Mouse (Mus musculus): ENCODE measurements around the gene Chil1. TPM values are rescaled to one million over a fixed set of nuclear protein-coding genes. Genes with fewer than 3 reads are reported as not detected.

Gene Chil1
- polyA plus RNA-seq, 1 experiment from 2014 or later: 2.0 TPM

GRCm38 (mm10) chr1:134224649-134225227 is 42.8 kb downstream of the Chil1 start:
- WGBS: 92% methylated on average over 12 of the region's 12 CpGs
- no peaks in the 10 kb centered on the region for H3K36me3 ChIP-seq
- no peaks in the 10 kb centered on the region; the same call in 1 of the 2 replicates for H3K4me1 ChIP-seq
- H3K4me2 ChIP-seq: no peak overlapping the region
- H3K9ac ChIP-seq (replicated peaks): no peak overlapping the region
- H3K27ac ChIP-seq (replicated peaks): no peak overlapping the region
- ATAC-seq (ENCODE audit: low FRiP score): no peak
- no peak overlapping the region for H3K4me3 ChIP-seq (replicated peaks)
- no peaks in the 10 kb centered on the region for H3K9me3 ChIP-seq (replicated peaks)
- no peaks in the 10 kb centered on the region for H3K27me3 ChIP-seq (replicated peaks)

DNA sequence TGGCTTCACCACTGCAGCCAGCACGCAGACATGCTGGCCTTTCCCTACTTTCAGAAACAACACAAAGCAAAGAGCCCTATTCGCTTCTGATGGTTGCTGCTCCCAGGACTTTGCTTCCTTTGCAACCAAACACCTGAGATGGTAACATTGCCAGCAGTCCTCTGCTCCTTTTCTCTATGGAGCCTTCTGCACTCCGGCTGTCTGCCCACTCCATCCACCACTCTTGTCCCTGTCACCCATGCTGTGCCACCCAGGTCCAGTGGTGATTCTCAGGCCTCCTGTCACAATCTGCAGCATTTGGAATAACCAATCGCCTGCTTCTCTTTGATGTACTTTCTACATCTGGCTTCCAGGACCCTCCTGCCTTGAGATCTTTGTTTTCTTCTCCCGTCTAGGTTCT is 43.4 kb downstream of the Chil1 start:
- no peaks in the 10 kb centered on the region for H3K27me3 ChIP-seq (replicated peaks)
- H3K9ac ChIP-seq (replicated peaks): no peak overlapping the region
- ATAC-seq (ENCODE audit: low FRiP score): no peak
- no peaks in the 10 kb centered on the region for H3K36me3 ChIP-seq
- H3K9me3 ChIP-seq (replicated peaks): no peaks in the 10 kb centered on the region
- H3K4me1 ChIP-seq: peaks cover 5% of the 10 kb centered on the region
- 92% methylated on average over 5 of the region's 5 CpGs for WGBS
- no peak overlapping the region for H3K27ac ChIP-seq (replicated peaks)
- H3K4me3 ChIP-seq (replicated peaks): no peak overlapping the region
- H3K4me2 ChIP-seq: no peak overlapping the region

DNA sequence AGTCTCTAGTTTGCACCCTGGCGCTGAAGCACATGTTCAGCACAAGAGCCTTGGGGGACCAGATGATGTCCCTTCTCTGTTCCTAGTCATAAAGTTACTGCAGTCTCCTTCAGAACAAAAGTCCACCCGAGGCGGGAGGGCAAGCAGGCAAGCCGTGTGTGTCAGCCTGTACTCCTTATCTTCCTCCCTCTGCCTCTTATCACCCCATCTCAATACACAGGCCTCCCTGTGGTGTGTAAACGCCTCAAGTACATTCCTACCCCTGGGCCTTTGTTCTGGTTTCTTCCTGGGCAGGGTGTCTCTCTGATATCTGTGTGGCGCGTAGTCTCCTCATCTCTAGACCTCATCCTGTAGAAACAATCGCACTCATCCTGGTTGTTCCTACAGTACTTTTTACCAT is 44.8 kb downstream of the Chil1 start:
- 80% methylated on average over 8 of the region's 8 CpGs for WGBS

GRCm38 (mm10) chr1:134229806-134230575 is 48.0 kb downstream of the Chil1 start:
- no peak for ATAC-seq (ENCODE audit: low FRiP score)
- no peaks in the 10 kb centered on the region for H3K36me3 ChIP-seq
- no peak overlapping the region for H3K27ac ChIP-seq (replicated peaks)
- peaks cover 50% of the 10 kb centered on the region for H3K4me1 ChIP-seq
- no peak overlapping the region for H3K9ac ChIP-seq (replicated peaks)
- no peaks in the 10 kb centered on the region for H3K9me3 ChIP-seq (replicated peaks)
- 74% methylated on average over 5 of the region's 5 CpGs for WGBS
- H3K4me3 ChIP-seq (replicated peaks): no peak overlapping the region
- no peak overlapping the region for H3K4me2 ChIP-seq
- peaks cover 5% of the 10 kb centered on the region; the same call in 1 of the 2 replicates for H3K27me3 ChIP-seq (replicated peaks)

More for the DNA sequence above, 44.8 kb downstream of the Chil1 start:
- H3K27ac ChIP-seq (replicated peaks): no peak overlapping the region
- no peak overlapping the region for H3K4me3 ChIP-seq (replicated peaks)
- no peak overlapping the region for H3K4me2 ChIP-seq
- H3K4me1 ChIP-seq: peaks cover 18% of the 10 kb centered on the region
- no peaks in the 10 kb centered on the region for H3K9me3 ChIP-seq (replicated peaks)
- no peak for ATAC-seq (ENCODE audit: low FRiP score)
- no peaks in the 10 kb centered on the region for H3K27me3 ChIP-seq (replicated peaks)
- H3K36me3 ChIP-seq: no peaks in the 10 kb centered on the region
- H3K9ac ChIP-seq (replicated peaks): no peak overlapping the region

- Histone ChIP-seq H3K4me3 (replicated peaks) (no peak overlapping the region), H3K36me3 (no peaks in the 10 kb centered on the region), H3K4me2 (0 out of 2 replicates have a peak overlapping the region, but pooled peaks have one; percentile 13), H3K4me1 (peaks cover 58% of the 10 kb centered on the region), H3K27ac (replicated peaks) (no peak overlapping the region), H3K9ac (replicated peaks) (no peak overlapping the region), H3K9me3 (replicated peaks) (no peaks in the 10 kb centered on the region), H3K27me3 (replicated peaks) (peaks cover 5% of the 10 kb centered on the region; the same call in 1 of the 2 replicates)
- ATAC-seq (ENCODE audit: low FRiP score): no peak
- 85% methylated on average over 10 of the region's 10 CpGs for WGBS
These were observed 48.8 kb downstream of the Chil1 start for GRCm38 (mm10) chr1:134230638-134231228.

GRCm38 (mm10) chr1:134231270-134231669 is 49.3 kb downstream of the Chil1 start:
- 75% methylated on average over 3 of the region's 3 CpGs for WGBS
- no peak for ATAC-seq (ENCODE audit: low FRiP score)
- peaks cover 63% of the 10 kb centered on the region for H3K4me1 ChIP-seq
- no peaks in the 10 kb centered on the region for H3K9me3 ChIP-seq (replicated peaks)
- H3K9ac ChIP-seq (replicated peaks): no peak overlapping the region
- no peaks in the 10 kb centered on the region for H3K36me3 ChIP-seq
- H3K27ac ChIP-seq (replicated peaks): no peak overlapping the region
- 0 out of 2 replicates have a peak overlapping the region, but pooled peaks have one; percentile 13 for H3K4me2 ChIP-seq
- H3K4me3 ChIP-seq (replicated peaks): no peak overlapping the region
- peaks cover 7% of the 10 kb centered on the region; the same call in 1 of the 2 replicates for H3K27me3 ChIP-seq (replicated peaks)

GRCm38 (mm10) chr1:134231681-134232080 is 49.7 kb downstream of the Chil1 start:
- 78% methylated on average over 3 of the region's 3 CpGs for WGBS
- no peak for ATAC-seq (ENCODE audit: low FRiP score)
- Histone ChIP-seq H3K27me3 (replicated peaks) (peaks cover 11% of the 10 kb centered on the region; the same call in 1 of the 2 replicates), H3K4me2 (0 out of 2 replicates have a peak overlapping the region, but pooled peaks have one; percentile 93), H3K9ac (replicated peaks) (no peak overlapping the region), H3K4me3 (replicated peaks) (no peak overlapping the region), H3K36me3 (no peaks in the 10 kb centered on the region), H3K27ac (replicated peaks) (no peak overlapping the region), H3K9me3 (replicated peaks) (no peaks in the 10 kb centered on the region), H3K4me1 (peaks cover 66% of the 10 kb centered on the region)

GRCm38 (mm10) chr1:134232326-134232725 is 50.4 kb downstream of the Chil1 start:
- no peaks in the 10 kb centered on the region for H3K36me3 ChIP-seq
- ATAC-seq (ENCODE audit: low FRiP score): no peak
- H3K4me3 ChIP-seq (replicated peaks): peak overlapping the region; percentile 58; the same call in 1 of the 2 replicates
- H3K9me3 ChIP-seq (replicated peaks): no peaks in the 10 kb centered on the region
- peaks cover 66% of the 10 kb centered on the region for H3K4me1 ChIP-seq
- H3K27me3 ChIP-seq (replicated peaks): peaks cover 11% of the 10 kb centered on the region
- WGBS: 58% methylated on average over 8 of the region's 8 CpGs
- H3K9ac ChIP-seq (replicated peaks): no peak overlapping the region; the same call in 1 of the 2 replicates
- peak overlapping the region; percentile 93 for H3K4me2 ChIP-seq
- H3K27ac ChIP-seq (replicated peaks): peak overlapping the region; percentile 72

GRCm38 (mm10) chr1:134232778-134233531 is 51.0 kb downstream of the Chil1 start:
- no peaks in the 10 kb centered on the region for H3K9me3 ChIP-seq (replicated peaks)
- peak overlapping the region; percentile 93 for H3K4me2 ChIP-seq
- ATAC-seq (ENCODE audit: low FRiP score): no peak
- peaks cover 11% of the 10 kb centered on the region for H3K27me3 ChIP-seq (replicated peaks)
- peak overlapping the region; percentile 61; the same call in 1 of the 2 replicates for H3K9ac ChIP-seq (replicated peaks)
- H3K27ac ChIP-seq (replicated peaks): peak overlapping the region; percentile 72
- peaks cover 66% of the 10 kb centered on the region for H3K4me1 ChIP-seq
- 43% methylated on average over 12 of the region's 12 CpGs for WGBS
- no peaks in the 10 kb centered on the region for H3K36me3 ChIP-seq
- H3K4me3 ChIP-seq (replicated peaks): peak overlapping the region; percentile 58

DNA sequence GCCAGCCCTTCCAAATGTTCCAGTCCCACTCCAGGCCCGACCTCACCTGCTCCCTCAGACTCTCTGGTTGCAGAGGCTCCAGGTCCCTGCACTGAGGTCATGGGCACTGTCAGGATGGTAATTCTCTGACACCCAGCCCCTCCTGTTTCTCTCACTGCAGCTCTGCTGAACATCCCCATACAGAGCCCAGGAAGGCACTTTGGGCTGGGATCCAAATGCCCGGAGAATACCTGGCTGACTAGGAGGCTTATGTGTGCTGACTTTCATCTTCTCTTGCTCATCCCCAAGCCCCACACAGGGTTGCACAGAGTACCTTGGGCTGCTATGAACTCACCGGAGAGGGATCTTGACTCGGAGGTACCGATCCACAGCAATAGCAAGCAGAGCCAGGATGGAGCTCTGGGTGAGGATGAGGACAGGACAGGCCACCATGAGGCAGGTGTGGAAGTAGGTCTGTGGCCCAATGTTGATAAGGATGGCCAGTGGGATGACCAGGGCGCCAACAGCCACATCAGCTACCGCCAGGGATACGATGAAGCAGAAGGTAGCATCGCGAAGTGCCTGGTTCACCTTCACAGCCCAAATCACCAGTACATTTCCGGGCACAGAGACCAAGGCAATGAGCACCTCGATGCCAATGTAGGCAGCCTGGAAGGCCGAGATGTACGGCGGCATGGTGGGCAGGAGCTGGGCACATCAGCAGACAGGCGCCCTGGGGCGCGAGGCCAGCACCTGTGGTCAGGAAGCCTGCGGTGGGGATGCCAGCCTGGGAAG is 51.9 kb downstream of the Chil1 start:
- 47% methylated on average over 19 of the region's 19 CpGs for WGBS
- H3K27ac ChIP-seq (replicated peaks): peak overlapping the region; percentile 45; the same call in 1 of the 2 replicates
- H3K4me3 ChIP-seq (replicated peaks): peak overlapping the region; percentile 58
- H3K9me3 ChIP-seq (replicated peaks): no peaks in the 10 kb centered on the region
- peaks cover 66% of the 10 kb centered on the region for H3K4me1 ChIP-seq
- peak overlapping the region; percentile 61 for H3K9ac ChIP-seq (replicated peaks)
- H3K27me3 ChIP-seq (replicated peaks): peaks cover 11% of the 10 kb centered on the region
- peak overlapping the region; percentile 93 for H3K4me2 ChIP-seq
- no peaks in the 10 kb centered on the region for H3K36me3 ChIP-seq
- ATAC-seq (ENCODE audit: low FRiP score): no peak
